Mouse (Mus musculus) thymus, adult 2 months (tissue): ENCODE results near the gene Gm11563.

Source experiments
- CTCF ChIP-seq: fragments of 200-500 bp; IDR thresholded peaks from 2 replicates; pipeline ENCODE4 v1.5.1; 2012; ENCODE audit warnings: mild to moderate bottlenecking, control low read depth, low read length, moderate library complexity, borderline replicate concordance; ENCODE audit not compliant: control insufficient read depth, poor library complexity, insufficient read depth; ENCODE audit errors: extremely low read depth
- POLR2A ChIP-seq: fragments of 200-500 bp; IDR thresholded peaks from 2 replicates; pipeline ENCODE4 v1.6.1; 2012; ENCODE audit warnings: mild to moderate bottlenecking, low read length, control low read depth, moderate library complexity; ENCODE audit not compliant: control insufficient read depth, poor library complexity, insufficient read depth; ENCODE audit errors: extremely low read depth

GRCm38 (mm10) chr11:99634653-99635134 lies 24.1 kb downstream of the Gm11563 start, which contains the start of gene Krtap4-2:
- TF ChIP-seq POLR2A (no peak), CTCF (no peak)
